28 mouse cellular contexts compared by ENCODE assay signal in genomic region chr2:6313733-6314132, GRCm38 (mm10).
"Had no signal": no experiment of that assay in that cellular context is flagged by ENCODE, and none has a peak within 500 bp of the region (broad histone marks: within the 10 kb centered on the region; RNA-seq: fewer than 3 reads in every experiment).

No protein-coding gene starts in this region.

- H3K27ac ChIP-seq: limb, embryonic 10.5 days; limb, embryonic 12.5 days; limb, embryonic 13.5 days; limb, embryonic 15.5 days; liver, embryonic 12.5 days; liver, embryonic 13.5 days; liver, embryonic 14.5 days; liver, embryonic 15.5 days; lung, embryonic 15.5 days; macrophage; midbrain, embryonic 10.5 days; midbrain, embryonic 12.5 days; midbrain, embryonic 13.5 days; midbrain, embryonic 15.5 days; neural tube, embryonic 12.5 days had no signal

- H3K4me3 ChIP-seq: limb, embryonic 10.5 days; limb, embryonic 12.5 days; limb, embryonic 13.5 days; limb, embryonic 15.5 days; liver, embryonic 12.5 days; liver, embryonic 13.5 days; liver, embryonic 15.5 days; lung, embryonic 15.5 days; megakaryocyte, embryonic 14.5 days; midbrain, embryonic 10.5 days; midbrain, embryonic 12.5 days; midbrain, embryonic 13.5 days; midbrain, embryonic 15.5 days; myocyte; neural tube, embryonic 12.5 days had no signal

- DNase-seq: left cerebral cortex, postnatal 4 days; liver; liver, embryonic 13.5 days; liver, postnatal 0 days; lung, adult 18-20 months; lung, adult 2 months; lung, embryonic 14.5 days; lung, postnatal 10 days; lung, postnatal 14 days; lung, postnatal 36 days; lung, postnatal 4 days; midbrain, embryonic 14.5 days had no signal

- H3K4me1 ChIP-seq: limb, embryonic 10.5 days; limb, embryonic 12.5 days; limb, embryonic 13.5 days; limb, embryonic 15.5 days; liver, embryonic 12.5 days; liver, embryonic 15.5 days; lung, embryonic 15.5 days; midbrain, embryonic 10.5 days; midbrain, embryonic 12.5 days; midbrain, embryonic 13.5 days; midbrain, embryonic 15.5 days; neural tube, embryonic 12.5 days had no signal

- H3K9me3 ChIP-seq: limb, embryonic 10.5 days; limb, embryonic 12.5 days; limb, embryonic 13.5 days; limb, embryonic 15.5 days; liver, embryonic 12.5 days; liver, embryonic 13.5 days; liver, embryonic 15.5 days; lung, embryonic 15.5 days; midbrain, embryonic 10.5 days; midbrain, embryonic 12.5 days; midbrain, embryonic 13.5 days; midbrain, embryonic 15.5 days; neural tube, embryonic 12.5 days had no signal

- H3K36me3 ChIP-seq: limb, embryonic 10.5 days; limb, embryonic 12.5 days; limb, embryonic 13.5 days; limb, embryonic 15.5 days; liver, embryonic 12.5 days; liver, embryonic 13.5 days; liver, embryonic 15.5 days; lung, embryonic 15.5 days; midbrain, embryonic 10.5 days; midbrain, embryonic 12.5 days; midbrain, embryonic 13.5 days; midbrain, embryonic 15.5 days; neural tube, embryonic 12.5 days had no signal

- H3K9ac ChIP-seq: limb, embryonic 12.5 days; limb, embryonic 13.5 days; limb, embryonic 15.5 days; liver, embryonic 12.5 days; liver, embryonic 13.5 days; liver, embryonic 14.5 days; liver, embryonic 15.5 days; liver, postnatal 0 days; lung, embryonic 14.5 days; lung, embryonic 15.5 days; midbrain, embryonic 12.5 days; midbrain, embryonic 13.5 days; midbrain, embryonic 15.5 days; neural tube, embryonic 12.5 days had no signal

- H3K27me3 ChIP-seq: limb, embryonic 12.5 days; limb, embryonic 13.5 days; limb, embryonic 15.5 days; lung, embryonic 15.5 days; midbrain, embryonic 12.5 days; midbrain, embryonic 13.5 days; midbrain, embryonic 15.5 days; neural tube, embryonic 12.5 days had no signal
